Mouse (Mus musculus) right cerebral cortex, adult 2 months (tissue): ENCODE data around the gene Glis3.

ENCODE experiments used
- DNase-seq, 2 experiments: peaks; one replicate each; pipeline ENCODE4 v3.0.0; 2021 to 2022; ENCODE audit warnings: low spot score in 2 of 2

Glis3 gene

GRCm38 (mm10) chr19:28389146-28389545 is 290.7 kb downstream of the Glis3 start:
- DNase-seq: no peak

- no peak for DNase-seq
Measured at GRCm38 (mm10) chr19:28383425-28383824, 296.5 kb downstream of the Glis3 start.

GRCm38 (mm10) chr19:28382168-28382911 is 297.5 kb downstream of the Glis3 start:
- DNase-seq: no peak

- DNase-seq: no peak
Measured at GRCm38 (mm10) chr19:28381441-28381840, 298.4 kb downstream of the Glis3 start.

- DNase-seq: no peak
Measured at GRCm38 (mm10) chr19:28380691-28381262, 299.1 kb downstream of the Glis3 start.

- DNase-seq: no peak
Measured at GRCm38 (mm10) chr19:28377788-28378295, 302.0 kb downstream of the Glis3 start.

- no peak for DNase-seq
Measured at GRCm38 (mm10) chr19:28376401-28376800, 303.5 kb downstream of the Glis3 start.

- no peak for DNase-seq
Measured at GRCm38 (mm10) chr19:28375746-28376145, 304.1 kb downstream of the Glis3 start.

GRCm38 (mm10) chr19:28374524-28374923 is 305.4 kb downstream of the Glis3 start:
- no peak for DNase-seq

GRCm38 (mm10) chr19:28368215-28368614 is 311.7 kb downstream of the Glis3 start:
- DNase-seq: no peak

- DNase-seq: no peak
Measured at GRCm38 (mm10) chr19:28367274-28367673, 312.6 kb downstream of the Glis3 start.

- no peak for DNase-seq
Measured at GRCm38 (mm10) chr19:28366766-28367165, 313.1 kb downstream of the Glis3 start.

- DNase-seq: no peak
Measured at GRCm38 (mm10) chr19:28365897-28366296, 314.0 kb downstream of the Glis3 start.

GRCm38 (mm10) chr19:28360884-28361283 is 319.0 kb downstream of the Glis3 start:
- DNase-seq: no peak

- no peak for DNase-seq
Measured at GRCm38 (mm10) chr19:28357595-28357994, 322.3 kb downstream of the Glis3 start.

- DNase-seq: no peak
Measured at GRCm38 (mm10) chr19:28351068-28352066, 328.5 kb downstream of the Glis3 start.

GRCm38 (mm10) chr19:28347080-28347825 is 332.6 kb downstream of the Glis3 start:
- DNase-seq: no peak

- DNase-seq: no peak
Measured at GRCm38 (mm10) chr19:28343640-28344039, 336.2 kb downstream of the Glis3 start.

GRCm38 (mm10) chr19:28337574-28337973 is 342.3 kb downstream of the Glis3 start:
- DNase-seq: no peak

GRCm38 (mm10) chr19:28336651-28337510 is 343.0 kb downstream of the Glis3 start:
- DNase-seq: no peak
